Mouse (Mus musculus) ovary, adult 18-20 months (tissue): ENCODE results near the gene Mgat3.
A peak's percentile ranks its signal among the peaks of the same experiment; 100 is the strongest.

Experiments
- DNase-seq: peaks from one replicate; pipeline ENCODE4 v3.0.0; 2022; ENCODE audit warnings: low spot score, mixed read lengths

The Mgat3 gene

DNA sequence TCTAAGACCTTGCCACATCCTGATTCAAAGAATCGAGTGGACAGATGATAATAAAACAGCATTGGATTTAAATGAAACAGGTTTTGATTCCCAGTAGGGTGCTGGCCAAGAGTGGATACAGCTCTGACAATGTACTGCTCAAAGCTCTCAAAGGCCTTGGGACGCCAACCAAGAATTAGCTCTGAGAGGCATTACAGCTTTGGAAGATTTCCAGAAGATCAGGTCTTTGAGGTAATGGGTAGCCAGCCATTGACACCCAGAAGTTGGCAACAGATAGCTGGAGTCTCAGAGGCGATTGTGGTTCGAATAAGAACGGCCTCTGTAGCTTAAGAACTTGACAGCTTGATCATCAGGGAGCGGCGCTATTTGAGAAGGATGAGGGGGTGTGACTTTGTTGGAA is 8.0 kb downstream of the Mgat3 start:
- no peak for DNase-seq

DNA sequence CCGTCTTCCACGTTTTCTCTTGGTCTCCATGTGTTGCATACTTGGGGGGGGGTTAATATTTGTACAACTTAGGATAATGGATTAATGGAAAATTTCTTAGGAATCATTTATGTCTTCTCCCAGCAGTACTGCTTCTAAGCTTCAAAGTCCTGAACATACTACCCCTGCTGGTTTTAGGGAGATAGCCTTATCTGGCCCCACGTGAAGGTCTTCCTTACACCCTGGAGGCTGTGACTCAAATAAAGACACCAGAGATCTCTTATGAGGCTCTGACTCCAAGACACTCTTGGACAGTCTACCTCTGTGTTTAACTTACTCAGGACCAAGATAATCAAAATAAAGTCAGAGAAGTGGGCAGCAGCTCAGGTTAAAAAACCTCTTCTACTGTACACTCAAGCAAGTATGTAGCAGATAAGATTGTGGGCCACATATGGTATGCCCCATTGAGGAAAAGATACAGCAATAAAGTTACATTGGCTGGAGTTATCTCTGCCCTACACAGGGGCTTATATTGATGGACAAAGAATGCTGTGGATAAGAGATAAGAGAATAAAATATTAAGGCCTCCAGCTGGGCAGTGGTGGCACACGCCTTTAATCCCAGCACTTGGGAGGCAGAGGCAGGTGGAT is 8.7 kb downstream of the Mgat3 start:
- DNase-seq, result no peak

DNA sequence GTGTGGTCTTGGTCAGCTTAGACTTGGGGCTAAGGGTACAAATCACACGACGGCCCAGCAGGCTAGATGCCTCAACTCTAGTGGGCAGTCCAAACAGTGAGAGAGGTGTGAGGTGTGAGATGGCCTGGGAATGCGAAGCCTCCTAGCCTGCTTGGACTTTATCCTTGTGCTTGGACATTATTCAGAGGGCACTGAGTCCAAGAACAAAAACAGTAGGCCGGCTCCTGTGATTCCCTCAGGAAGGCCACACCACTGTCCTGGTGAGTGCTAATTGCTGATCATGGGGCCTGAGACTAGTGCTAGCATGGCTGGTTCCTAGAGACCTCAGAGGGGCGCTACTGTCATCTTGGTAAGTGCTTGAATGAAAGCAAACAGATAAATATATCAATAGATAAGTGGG is 15.4 kb downstream of the Mgat3 start:
- no peak for DNase-seq

DNA sequence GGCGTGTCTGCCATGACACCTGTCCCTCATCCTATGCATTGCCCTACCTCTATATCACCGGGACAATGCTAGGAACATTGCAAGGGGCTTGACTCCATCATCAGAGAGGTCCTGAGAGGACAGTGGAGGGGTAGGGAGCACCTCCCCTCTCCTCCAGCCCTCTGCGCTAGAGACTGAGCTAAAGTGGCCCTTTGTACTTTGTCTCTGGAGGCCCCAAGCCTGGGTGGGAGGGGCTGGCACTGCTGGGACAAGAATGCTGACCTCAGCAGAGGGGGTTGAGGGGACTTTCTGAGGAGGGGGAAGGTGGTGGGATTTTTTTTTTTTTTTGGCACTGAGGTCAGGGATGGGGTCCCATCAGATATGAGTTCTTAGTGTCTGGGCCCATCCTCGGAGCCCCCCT is 16.6 kb downstream of the Mgat3 start:
- DNase-seq, result no peak

DNA sequence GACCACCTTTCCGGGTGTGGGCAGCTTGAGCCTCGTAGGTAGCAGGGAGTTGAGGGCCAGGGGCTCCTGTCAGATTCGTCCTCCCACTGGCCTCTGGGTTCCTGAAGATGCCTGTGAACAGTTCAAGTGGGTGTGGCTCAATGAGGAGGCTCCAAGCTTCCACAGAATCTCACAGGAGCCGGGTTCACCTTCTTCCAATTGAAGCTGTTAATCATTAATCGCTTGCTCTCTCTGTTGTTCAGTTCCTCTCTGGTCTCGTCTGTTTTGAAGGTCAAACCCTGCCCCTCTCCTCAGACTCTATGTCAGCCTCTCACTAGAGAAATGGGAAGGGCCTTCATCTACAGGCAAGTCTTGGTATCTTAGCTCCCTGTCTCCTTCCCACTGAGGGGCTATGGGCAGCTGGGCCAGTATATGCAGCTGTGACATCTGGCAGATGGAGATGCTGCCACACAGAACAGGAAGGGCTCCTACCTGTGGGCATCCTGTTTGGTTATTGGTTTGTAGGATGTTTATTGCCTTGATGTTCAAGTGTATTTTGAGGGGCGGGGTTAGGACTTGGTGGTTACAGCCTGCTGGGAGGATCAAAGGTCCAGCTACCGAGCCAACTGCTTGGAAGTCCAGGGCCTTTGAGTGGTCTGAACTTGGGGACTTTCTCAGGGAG is 18.2 kb downstream of the Mgat3 start:
- no peak for DNase-seq

DNA sequence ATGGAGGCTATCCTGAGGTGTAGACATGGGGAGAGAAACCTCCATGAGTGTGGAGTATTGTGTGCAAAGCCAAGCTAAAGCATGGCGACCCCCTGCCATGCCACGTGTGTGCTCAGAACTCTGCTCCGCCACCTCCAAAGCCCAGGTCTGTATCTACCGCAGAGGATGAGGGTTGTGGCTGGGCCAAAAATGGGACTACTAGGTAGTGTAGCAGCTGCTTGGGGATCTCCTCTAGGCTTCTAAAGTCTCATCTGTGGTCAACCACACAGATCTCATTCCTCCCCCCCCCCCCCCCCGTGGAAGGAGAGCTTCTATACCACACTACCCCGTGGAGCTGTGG is 18.7 kb downstream of the Mgat3 start:
- DNase-seq, result no peak

DNA sequence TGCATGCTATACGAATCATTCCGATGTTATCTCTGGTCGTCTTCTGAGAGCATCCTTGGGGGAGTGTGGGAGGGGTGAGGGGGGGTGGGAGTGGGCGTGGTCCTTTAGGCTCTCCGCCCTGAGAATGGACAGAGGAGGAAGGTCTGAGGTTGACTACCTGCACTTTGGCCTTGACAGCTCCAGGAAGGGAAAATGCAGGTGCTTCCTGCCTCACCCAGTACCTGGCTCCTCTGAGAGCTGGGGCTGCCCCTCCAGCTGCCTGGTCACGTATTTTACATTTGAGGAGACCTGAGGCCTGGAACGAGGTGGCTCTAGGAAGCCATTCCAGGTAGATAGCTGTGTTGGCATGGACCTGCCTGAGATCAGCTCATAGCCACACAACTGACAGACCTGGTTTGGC is 19.3 kb downstream of the Mgat3 start:
- no peak for DNase-seq

DNA sequence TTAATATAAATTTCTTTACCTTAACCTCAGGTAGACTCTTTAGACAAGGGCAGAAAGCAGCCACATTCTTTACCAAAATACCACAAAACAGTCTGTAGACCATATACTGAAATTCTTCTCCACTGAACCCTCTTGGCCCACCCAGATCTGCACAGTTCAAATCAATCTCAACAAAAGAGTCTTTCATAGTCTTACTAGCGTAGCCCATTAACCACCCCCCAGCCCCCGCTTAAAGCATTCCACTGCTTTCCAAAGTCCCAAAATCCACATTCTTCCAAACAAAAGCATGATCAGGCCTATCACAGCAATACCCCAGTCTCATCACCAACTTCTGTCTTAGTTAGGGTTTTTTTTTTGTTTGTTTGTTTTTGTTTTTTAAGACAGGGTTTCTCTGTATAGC is 26.0 kb downstream of the Mgat3 start:
- no peak for DNase-seq

DNA sequence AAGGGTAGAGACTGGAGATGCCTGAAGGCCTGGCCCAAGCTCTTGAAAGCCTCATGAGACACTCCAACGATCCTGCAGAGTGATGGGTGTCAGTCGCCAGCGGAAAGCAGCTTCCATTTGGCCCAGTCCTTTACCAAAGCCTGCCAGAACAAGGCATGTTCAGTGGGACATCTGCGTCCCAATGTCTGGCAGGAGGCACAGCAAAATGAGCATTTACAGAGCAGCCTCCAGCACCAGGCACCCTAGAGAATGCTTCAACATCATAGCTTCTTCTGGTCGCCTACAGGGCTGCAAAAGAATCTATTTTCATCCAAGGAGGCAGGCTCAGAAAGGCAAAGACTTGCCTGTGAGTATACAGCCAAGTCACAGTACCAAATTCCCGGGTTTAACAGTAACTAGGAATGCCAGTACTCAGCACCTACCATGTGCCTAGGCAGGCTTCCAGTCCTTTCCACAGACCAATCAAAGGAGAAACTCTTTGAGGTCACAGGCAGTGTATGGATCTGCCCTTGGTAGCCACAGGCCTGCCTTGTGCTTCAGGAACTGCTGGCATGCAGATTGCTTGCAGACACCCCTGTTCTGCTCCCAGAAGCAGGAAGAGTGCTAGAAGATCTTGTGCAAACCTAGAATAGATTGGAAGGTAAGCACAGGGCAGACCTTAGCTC is 28.7 kb downstream of the Mgat3 start:
- no peak for DNase-seq

DNA sequence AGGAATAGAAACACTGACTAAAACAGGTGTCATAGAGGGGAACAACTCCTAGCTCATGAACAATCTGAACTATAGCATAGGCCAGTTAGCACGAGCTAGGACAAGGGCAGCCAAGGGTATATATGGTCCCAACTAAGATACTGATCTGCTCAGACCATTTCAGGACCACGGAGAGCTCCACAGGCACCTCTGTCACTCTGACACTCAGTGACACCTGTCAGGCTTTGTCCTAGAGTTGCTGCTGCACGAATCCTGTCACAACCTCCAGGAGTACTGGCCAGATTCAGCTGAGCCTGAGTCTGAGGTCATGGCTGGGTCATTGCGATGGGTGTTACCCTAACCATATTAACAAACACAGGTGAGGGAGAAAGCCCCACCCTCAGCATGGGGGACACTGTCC is 29.9 kb downstream of the Mgat3 start:
- DNase-seq, result no peak

DNA sequence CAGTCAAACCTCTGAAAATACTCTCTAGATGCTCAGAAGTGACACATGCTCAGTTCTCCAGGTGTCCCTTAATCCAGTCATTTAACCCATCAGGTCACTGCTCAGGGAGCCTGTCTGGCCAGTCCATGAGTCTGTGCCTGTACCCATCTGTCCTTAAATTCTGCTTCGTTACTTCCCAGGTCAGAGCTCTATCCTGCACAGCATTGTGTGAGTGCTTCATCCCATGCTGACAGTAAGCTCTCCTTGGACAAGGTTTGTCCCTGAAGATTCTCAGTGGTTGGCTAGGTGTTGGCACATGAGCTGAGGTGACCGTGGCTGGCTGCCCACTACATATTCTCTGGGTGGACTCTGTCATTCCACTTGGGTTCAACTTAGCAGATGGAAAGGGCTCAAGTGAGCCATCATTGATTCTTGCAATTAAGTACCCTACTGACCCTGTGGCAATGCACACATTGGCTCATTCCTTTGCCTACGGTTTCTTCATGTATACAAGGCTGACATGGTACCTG is 32.6 kb downstream of the Mgat3 start:
- DNase-seq, result no peak

DNA sequence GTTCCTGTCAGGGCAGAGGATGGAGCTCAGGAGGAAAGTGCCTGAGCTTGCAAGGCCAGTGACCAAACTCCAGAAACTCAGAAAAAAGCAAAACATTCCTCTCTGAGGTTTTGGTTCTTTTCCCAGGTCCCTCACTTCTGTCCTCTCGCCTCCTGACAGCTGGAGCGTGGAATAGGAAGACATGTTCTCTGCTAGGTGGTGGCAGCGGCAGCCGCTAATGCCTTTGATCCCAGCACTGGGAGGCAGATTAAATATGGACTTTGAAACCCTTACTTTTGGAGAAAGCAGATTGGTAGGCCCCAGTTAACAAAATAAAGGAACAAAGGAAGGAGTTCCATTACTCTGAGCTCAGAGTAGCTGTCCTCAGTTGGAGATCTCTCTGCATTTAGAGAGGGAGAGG is 34.9 kb downstream of the Mgat3 start:
- DNase-seq, result no peak

DNA sequence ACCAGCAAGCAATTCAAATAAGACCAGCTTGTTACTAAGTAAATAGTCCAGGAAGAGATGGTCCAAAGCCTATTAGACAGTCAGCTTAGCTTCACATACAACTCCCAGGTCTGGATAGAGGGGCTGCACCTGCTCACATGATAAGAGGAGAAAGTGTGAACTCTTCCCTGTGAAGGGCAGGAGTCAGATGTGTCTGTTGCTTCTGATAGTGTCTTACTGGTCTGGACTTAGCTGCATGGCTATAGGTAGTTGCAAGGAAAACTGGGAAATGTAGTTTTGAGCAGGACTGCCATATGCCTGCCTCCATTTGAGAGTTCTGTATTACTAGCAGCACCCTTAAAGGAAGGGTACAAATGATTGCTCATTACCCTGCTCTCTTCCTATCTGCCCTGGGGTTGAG is 40.2 kb downstream of the Mgat3 start:
- no peak for DNase-seq

DNA sequence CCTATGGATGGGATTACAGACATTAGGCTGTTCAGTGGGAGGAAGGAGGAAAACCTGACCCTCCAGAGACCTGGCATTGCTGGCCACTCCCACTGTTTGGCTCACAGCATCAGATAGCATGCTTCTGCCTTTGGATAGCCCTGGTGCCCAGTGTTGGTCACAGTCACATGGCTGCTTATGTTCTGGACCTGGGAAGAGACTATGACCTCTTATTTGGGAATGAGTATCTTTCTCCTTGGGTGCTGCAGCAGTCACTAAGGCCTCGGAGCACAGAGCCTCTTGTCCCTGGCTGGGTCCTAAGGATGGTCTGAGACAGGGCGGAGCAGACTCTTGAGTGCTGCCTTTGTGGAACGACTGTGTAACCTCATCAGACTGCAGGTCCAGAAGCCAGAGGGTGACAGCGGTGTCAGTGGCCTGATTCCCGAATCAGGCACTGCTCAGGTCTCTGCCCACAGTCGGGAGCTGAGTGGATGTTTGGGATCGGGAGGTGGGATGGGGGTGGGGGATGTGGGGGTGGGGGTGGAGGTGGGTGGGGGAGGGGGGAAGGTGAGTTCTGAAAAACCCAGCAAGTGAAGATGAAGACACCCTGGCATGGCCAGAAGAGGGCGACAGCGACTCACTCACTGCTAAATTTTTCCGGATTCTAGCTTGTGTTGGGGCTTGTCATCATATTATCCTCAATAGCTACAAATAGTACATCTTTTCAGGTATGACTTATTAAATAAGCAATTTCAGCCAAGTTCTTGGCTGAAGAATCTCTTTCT is 42.4 kb downstream of the Mgat3 start:
- DNase-seq, result no peak

DNA sequence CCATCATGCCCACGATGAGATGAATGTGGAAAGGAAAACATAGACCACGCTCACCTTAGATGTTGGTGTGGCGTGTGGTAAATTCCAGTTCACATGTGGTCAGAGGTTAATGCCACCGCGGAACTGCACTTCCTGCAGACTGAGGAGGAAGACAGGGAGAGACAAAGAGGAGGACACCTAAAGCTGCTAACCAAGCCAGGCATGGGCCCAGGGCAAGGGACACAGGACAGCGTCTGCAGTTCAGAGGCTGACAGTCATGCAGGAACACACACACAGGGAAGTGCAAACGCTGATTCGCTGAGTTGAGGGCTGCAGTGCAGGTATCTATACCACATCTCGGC is 42.9 kb downstream of the Mgat3 start:
- DNase-seq, result no peak

DNA sequence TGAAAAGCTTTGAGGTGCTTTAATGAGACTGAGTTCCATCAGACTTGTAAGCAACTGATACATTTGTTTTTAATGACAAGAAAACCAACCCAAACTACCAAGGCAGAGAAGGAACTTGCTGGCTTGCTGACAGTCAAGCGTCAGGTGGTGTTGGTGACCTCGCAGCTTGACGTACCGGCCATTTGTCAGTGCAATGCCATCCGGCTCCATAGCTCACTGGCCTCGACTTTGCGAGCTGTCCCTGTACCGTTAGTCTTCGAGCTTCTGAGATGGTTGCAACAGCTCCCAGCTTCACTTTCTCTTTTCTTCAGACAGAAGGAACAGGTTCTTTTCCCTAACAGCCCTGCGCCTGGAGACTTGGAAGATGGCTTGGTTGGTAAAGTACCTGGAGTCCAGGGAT is 44.0 kb downstream of the Mgat3 start:
- DNase-seq, result no peak

DNA sequence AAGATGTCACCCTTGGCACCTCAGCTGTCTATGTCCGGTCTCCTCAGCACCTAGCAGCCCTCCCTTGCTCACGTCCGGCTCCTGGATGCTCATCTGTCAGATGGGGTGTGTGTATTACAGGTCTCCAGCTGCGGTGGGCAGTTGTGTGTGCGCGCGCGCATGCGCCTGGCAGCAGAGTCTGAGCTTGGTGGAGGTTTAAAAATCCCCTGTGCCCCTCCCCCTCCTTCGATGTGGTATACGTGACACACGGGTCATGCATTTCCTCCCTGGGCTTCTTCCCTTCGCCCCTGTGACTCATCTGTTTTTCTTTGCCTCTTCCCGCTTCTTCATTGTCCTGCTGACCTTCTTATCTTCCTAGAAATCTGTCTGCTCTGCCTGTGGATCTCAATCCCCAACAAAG is 45.7 kb downstream of the Mgat3 start:
- DNase-seq, result no peak

DNA sequence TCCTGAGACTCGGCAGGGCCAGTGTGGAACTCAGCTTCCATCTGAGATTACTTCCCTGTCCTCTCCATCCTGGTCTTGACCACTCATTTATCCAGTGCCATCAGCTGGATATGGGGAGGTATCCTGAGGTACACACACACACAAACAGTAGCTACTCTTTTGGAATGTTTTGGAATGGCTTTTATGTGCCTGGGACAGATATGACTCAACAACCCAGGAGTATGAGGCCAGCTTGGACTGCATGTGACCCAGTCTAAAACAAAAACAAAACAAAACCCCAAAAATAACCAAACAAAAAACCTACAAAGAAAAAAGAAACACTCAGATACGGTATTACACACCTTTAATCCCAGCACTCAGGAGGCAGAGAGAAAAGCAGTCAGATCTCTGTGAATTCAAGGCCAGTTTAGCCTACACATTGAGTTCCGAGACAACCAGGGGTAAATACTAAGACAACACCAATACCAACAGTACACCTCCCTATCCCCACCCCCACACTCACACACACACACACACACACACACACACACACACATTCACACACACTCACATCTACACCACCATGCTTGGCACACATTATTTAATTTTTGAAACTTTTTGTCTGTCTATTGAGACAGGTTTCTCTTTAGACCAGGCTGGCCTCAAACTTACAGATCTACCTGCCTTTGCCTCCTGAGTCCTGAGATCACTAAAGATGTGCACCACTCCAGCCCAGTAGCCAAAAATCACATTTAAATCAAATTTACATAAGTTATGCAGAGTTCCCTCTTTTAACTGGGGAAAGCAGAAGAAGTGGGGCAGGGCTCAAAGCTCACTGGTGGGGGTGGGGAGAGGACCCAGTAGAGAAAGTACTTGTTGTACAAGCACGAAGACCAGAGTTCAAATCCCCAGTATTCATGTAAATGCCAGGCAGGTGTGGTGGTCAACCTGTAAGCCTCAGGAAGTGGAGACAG is 46.5 kb downstream of the Mgat3 start:
- no peak for DNase-seq

DNA sequence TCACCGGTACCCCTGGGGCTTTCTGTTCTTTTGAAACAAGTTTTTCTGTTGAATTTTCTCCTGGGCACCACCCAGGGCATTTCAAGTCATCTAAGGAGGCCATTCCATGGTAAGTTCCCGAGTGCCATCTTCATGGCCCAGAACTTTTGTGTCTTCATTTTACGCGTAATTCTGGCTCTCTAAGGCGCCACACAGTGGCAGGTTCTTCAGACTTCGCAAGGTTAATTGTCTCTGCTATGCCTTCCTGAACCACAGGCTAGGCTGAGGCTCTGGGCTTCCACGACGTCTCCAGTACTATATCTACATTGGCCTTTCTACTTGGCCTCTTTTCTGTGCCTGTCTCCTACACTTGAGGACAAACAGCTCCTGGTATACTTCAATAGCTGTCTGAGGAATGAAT is 47.5 kb downstream of the Mgat3 start:
- DNase-seq, result no peak

DNA sequence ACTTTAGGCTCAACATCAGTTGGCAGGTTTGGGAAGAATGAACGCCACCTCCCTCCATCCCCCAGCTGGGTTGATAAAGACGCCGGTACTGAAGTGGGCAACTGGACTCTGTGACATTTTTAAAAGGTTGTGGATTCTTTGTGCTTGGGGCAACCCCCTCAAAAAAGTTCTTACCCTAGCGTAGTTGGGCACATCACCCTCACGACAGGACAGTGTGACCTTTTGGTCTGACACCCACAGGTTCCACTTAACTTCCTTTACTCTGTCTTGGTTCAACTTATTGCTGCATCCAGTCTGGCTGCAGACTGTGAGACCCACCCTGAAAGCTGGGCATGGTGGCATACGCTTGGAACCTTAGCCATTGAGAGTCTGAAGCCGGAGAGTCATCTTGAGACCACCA is 50.2 kb downstream of the Mgat3 start:
- DNase-seq, result no peak

DNA sequence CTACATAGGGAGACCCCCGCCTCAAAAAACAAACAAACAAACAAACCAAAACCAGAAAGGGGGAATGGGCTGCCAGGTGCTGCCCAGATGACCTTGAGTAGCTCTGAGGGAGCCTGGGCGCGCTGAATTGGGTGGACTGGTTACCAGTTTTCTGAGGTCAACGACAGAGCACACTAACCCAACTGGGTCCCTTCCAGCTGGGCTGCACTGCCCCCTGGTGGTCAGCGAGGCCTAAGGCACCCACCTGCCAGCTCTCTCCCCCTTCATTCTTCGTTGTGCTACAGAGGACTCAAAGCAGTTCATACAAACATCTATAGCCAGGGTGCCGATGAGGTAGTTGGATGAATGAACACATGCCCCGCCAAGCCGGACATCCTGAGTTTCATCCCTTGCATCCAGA is 51.7 kb downstream of the Mgat3 start:
- peak; percentile 43 for DNase-seq

DNA sequence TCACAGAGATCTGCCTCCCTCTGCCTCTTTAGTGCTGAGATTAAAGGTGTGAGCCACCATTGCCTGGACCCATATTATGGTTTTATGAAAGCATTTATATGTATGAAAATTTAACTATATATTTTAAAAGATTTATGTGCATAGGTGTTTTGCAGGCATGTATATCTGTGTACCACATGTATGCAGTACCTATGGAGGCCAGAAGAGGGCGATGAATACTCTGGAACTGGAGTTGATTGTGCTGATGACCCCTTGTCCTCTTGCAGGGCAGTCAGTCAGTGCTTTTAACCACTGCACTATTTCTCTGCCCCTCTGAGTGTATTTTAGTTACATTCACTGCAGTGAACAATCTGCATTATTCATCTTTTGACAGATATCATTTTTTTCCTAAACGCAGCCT is 52.3 kb downstream of the Mgat3 start:
- no peak for DNase-seq
